Mouse (Mus musculus): ENCODE measurements at regions not wholly inside any gene's neighbourhood (a gene's known extent, or its start where the extent isn't known, plus 50 kb on each side); places are given as distances from the start of the nearest gene placed in this dataset.

- TF ChIP-seq POLR2A (IDR thresholded peaks at IDR 0.05; ENCODE audit: extremely low read depth, insufficient read depth, low read length) (no peak), CTCF (IDR thresholded peaks at IDR 0.05; ENCODE audit: extremely low read depth, insufficient read depth, low read length) (no peak)
These were observed 53.6 kb upstream of the Gbe1 start for GRCm38 (mm10) chr16:70260151-70260550.

All from cortical plate, adult 2 months (tissue).